Mouse (Mus musculus) lung, postnatal 10 days (tissue): Measurements from ENCODE around the gene Acaa1a.

Experiments used
- DNase-seq: peaks from one replicate; pipeline ENCODE4 v3.0.0; 2021

The Acaa1a gene

DNA sequence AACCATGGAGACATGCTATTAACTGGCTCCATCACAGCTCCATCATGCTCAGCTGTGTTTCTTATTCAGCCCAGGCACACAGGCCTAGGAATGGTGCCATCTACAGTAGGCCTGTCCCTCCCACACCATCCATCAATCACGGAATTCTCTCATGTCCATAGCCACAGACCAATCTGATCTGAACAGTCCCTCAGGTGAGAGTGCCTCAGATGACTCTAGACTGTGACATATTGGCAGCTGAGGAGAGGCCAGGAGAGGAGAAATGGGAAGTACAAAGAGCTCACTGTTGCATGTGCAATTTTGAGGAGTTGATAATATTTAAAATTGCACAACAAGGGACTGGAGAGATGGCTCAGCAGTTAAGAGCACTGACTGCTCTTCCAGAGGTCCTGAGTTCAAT, 55.3 kb downstream of the Acaa1a start:
- DNase-seq: no peak
